Mouse (Mus musculus) layer of hippocampus, postnatal 10 days (tissue): ENCODE measurements at regions not wholly inside any gene's neighbourhood (a gene's known extent, or its start where the extent isn't known, plus 50 kb on each side); places are given as distances from the start of the nearest gene placed in this dataset.
A peak's percentile ranks its signal among the peaks of the same experiment; 100 is the strongest.
"Not testable (repeated sequence)": the region's sequence is repeated elsewhere in the genome, so short reads cannot be mapped to it uniquely, and the experiment has no call there.

Source experiments
- DNase-seq, 2 experiments: peaks; one replicate each; pipeline ENCODE4 v3.0.0; 2021; ENCODE audit warnings: low spot score in 2 of 2

DNA sequence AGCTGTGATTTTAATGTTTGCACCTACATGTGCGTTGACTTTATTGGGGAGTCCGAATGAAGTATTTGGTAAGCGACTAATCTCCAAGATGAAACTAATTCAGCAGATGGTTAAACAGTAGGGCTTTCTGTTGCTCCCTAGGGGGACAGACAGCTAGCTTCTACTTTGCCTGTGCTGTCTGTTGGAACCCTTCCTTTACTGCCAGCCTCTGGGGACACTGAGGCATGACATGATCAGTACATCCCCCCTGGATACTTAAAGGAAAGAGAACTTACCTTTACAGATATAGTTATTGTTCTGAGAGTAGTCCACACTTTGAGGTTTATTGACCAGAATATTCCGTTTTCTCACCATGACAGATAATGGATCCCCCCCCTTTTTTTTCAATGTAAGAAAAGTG, 289.8 kb upstream of the Ift57 start:
- no peak for DNase-seq

DNA sequence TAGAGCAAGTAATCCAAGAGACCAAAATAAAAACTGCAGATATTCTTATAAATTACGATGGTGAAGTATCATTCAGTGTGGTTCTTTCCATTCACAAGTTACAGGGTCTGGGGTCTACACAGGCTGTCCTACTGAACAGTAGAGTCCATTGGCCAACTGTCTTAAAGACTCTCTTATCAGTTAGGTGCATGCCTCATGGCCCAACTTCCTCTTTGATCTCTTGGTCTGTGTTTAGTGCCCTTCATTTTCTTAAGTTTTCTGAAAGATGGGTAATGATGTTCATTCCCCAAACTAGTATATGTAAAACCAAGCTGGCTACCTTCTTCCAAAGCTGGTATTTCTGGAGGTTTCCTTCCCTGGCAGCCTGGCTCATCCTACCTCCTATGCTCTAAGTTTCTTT, 268.7 kb upstream of the Ift57 start:
- no peak for DNase-seq

DNA sequence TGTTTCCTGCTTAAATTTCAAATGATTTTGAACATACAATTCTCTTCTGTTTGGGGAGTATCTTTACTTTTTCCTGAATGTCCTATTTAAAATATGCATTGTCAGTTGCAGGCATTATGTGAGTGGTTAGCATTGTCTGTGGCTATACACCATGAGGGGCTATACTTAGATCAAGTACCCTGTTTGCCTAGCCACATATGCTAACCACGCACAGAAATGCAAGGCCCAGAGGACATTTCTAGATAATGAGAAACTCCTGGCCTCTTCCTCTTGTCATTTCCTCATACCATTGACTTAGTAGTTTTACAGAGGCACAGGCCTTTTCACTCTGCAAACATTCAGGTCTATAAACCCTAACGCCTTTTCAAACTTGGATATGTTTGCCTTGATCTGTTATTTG, 267.1 kb upstream of the Ift57 start:
- no peak for DNase-seq

DNA sequence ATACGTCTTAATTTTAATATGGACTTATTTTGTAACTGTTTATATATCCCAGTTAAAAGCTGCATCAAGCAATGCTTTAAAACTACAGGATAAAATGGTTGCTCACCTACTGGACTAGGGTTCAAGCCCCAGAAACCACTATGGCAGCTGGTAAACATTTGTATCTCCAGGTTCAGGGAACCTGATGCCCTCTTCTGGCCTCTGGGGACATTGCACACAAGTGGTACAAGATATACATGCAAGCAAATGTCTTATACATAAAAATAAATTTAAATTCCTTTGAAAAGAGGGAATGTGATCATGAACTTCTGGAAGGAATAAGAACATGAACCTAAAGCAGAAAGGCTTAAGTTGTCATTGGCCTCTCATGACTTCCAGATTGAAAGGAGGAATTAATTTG, 257.8 kb upstream of the Ift57 start:
- DNase-seq = peak in 1 of 2 experiments; percentile 13

DNA sequence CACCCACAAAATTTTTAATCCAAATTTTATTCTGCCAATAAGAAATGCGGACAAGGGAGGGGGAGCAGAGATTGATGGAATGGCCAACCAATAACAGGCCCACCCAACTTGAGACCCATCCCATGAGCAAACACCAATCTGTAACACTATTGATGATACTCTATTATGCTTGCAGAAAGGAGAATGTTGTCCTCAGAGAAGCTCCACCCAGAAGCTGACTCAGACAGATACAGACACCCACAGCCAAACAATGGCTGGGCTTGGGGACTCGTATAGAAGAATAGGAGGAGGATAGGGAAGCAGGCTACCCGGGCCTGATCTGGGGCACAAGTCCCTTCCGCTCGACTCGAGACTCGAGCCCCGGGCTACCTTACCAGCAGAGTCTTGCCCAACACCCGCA, 251.7 kb upstream of the Ift57 start:
- DNase-seq = not testable (repeated sequence)

DNA sequence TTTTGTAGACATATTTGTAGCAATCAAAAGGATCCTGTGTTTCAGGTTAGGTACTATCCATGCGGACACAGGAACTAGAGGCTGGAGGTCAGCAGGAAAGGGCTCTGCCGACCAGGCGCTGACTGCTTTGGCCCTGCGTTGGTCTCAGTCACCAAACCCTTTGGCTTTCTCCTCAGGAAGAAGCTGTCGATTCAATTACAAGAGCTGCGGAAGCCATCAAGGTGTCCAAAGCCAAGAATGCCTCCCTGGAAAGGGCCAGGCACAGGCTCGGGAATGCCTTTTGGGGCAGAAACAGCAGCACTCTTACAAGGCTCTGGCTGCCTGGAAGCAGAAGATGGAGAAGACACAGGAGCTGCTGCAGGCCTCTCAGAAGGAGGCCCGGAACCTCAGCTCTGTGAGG, 205.2 kb upstream of the Ift57 start:
- DNase-seq = no peak

DNA sequence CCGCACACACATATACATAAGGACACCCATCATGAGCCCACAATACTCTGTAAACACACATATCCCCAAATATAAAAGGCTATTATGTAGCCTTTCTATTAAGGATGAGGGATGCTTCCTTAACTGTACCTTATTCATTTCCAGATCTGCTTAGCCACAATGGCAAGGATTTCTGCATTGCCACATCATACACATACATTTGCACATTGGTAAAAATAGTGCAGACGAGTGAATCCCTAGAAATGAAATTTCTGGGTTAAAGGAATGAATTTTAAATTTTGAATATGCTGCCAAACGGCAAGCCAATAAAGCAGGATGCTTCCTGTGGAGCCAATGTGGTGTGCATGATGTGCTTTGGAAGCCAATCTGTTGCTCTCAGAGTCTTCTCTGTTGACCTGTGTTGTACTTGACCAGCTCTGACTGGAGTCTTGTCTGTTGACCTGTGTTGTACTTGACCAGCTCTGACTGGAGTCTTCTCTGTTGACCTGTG, 201.5 kb upstream of the Ift57 start:
- no peak for DNase-seq

DNA sequence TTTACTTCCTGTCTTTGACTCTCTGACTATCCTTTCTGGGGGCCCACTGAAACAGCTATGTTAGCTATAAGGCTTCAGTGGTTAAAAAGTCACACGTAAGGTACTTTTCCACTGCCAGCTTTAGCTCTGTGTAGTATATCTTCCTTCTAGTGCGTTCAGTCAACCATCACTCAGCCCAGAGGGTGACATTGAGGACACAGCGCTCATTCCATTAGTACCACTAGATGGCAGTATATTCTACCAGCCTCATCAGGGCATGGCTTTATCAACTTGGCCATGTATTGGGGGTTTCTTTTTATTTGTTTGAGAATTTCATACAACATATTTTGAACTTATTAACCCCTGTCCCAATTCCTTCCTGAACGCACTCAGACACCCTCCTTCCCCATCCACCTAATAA, 198.2 kb upstream of the Ift57 start:
- DNase-seq = peak; percentile 26 to 33

DNA sequence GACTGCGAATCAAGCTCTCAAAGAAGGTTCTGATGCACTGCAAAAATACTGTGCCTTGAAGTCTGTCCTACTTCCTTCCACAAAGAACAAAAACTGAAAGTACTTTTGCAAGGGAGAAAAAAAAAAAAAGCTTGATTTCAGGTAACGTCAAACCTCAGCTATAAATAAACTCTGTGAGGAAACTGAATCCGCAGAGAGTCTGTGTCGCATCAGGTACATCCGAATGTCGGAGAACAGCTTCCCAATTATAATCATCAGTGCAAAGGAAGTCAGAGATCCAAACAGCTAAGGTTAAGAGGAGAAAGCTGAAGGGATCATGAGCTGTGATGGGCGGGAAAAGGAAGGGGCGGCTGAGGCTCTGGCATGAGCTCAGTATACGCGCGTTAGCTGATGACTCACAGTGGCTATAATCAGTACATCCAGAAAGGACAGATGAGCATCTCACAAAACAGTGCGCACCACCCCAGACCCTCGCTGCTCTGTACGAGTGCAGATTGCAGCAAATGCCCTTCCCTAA, 195.1 kb upstream of the Ift57 start:
- DNase-seq = no peak

DNA sequence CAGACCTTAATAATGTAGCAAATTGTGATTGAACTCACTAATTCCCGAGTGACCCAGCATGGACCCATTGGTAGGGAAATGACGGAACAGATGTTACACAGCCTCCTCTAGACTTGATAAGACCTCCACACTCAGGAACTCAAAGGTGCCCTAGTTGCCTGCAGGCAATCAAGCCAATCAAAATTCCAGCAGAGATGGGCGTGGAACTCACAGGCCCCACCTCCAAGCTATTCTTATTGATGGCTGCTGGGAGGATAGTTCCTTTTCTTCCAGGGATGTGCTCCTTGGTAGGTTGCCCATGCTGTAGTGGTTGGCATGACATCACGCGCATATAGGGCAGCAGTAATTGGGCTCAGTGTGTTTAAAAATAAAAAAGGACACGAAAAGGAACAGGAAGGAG, 194.4 kb upstream of the Ift57 start:
- DNase-seq = no peak

DNA sequence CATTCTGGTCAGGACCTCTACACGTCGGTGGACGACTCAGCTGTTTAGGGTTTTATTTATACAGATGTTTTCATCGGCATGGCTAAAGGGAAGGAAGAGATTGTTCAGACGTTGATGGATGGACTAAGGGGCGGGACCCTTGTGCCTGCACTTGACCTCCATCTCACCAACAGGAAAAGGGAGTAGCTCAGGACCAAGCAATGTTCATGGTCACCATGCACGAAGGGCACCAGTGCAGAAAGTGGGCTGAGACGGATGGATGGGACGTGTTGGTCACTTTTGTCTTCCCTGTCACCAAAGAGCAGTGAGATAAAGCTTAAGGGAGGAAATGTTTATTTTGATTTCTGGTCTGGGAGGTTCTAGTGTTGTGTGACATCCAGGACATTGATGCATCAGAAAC, 193.8 kb upstream of the Ift57 start:
- DNase-seq = no peak

DNA sequence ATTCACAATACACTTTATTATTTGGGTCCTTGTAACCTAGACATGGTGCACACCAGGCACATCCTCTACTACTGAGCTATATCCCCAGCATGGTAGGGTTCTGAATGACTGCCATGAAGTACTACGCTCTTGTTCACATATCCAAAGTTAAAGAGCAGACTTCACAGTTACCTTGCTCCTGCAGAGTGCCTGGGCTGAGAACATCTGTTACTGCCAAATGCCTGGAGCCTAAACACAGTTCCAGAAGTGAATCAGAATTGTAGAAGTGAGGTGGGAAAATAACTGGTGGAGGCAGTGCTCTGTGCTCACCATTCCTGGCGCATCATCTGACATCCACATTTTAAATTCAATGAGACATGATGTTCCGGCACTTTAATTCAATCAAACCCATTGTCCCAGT, 180.2 kb upstream of the Ift57 start:
- DNase-seq = no peak

DNA sequence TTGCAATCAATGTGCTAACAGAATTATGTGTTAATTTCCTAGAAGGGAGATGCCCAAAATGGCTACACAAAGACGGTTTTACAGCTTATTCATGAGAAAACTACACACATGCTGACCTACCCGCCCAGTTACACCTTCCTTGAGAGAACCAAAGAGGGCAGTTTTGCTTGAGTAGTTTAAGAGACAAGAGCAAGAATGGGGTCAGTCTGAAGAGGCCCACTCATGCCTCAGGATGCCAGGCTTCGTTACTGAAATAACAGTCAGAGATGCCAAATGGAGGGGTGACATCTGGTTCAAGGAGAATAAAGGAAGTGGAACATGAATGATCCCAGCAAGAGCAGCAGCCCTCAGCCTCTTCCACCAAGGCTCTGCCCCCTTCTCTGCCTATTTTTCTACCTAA, 178.6 kb upstream of the Ift57 start:
- no peak for DNase-seq

DNA sequence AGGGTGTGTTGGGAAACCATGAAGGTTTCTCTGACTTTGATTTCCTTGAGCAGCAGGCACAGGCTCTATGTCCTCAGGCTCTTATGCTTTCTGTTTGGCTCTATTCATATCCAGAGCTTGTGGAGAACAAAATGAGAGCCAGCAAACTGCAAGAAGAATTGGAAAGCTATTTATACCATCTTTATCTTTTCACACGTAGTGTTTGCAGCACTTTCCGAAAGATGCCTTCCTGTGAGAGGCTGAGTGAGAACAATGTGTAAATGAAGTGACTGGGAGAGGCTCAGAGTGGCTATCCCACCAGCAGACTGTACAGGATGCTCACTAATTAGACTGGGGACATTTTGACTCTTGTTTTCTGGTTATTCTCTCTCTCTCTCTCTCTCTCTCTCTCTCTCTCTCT, 177.3 kb upstream of the Ift57 start:
- no peak for DNase-seq

DNA sequence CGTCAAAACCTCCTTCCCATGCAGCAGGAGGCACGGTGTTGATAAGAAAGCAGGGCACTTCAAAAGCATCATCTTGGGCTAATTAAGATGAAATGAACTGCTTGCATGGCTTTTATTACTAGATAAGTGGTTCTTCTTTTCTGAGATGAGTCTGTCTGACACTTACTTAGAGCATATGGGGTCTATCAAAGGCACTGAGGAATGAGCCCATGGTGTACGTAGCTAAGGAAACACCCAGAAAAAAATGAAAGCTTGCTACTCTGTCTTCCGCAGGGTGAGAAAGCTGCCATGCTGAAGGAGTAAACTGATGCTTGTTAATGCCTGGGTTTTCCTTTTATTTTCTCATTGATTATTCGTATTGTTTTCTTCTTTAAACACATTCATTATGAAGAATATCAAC, 176.5 kb upstream of the Ift57 start:
- DNase-seq = no peak

DNA sequence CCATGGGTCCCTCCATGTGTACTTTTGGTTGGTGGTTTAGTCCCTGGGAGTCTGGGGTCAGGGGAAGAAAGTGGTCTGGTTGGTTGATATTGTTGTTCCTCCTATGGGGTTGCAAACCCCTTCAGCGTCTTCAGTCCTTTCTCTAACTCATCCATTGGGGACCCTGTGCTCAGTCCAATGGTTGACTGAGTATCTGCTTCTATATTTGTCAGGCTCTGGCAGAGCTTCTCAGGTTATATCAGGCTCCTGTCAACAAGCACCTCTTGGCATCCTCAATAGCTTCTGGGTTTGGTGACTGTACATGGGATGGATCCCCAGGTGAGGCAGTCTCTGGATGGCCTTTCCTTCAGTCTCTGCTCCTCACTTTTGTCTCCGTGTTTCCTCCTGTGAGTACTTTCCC, 170.4 kb upstream of the Ift57 start:
- DNase-seq = not testable (repeated sequence)

DNA sequence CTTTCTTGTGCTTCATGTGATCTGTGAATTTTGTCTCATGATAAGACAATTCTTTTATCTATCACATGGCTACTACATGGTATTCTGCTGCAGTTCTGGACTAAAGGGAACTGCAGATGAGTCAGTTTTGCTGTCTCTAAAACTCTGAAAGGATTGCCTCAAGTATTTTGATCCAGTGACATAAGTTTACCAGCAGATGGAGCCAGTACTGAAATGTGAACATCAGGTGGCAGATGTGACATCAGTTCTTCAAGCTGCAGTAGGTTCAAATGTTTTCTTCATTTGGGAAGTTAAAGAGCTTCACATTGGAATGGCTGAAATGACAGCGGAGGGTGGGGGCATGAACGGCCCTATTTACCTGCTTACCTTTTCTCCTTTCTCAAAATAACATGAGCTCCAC, 170.0 kb upstream of the Ift57 start:
- DNase-seq = no peak

DNA sequence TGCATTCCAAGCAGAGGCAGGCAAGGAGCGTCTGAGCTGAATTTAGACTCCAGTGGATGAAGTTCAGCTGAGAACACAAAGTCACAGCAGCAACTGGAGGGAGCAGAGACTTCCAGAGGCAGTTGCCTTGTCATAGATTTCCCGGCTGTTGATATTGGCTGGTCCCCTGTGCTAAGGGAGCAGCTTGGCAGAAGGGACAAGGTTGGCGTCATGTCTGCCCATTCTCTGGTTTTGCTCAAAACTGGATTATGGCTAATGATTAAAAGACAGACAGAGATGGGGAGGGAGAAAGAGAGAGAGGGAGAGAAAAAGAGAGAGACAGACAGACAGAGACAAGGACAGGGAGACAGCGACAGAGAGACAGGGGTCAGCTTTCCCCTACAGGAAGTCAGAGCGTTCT, 169.0 kb upstream of the Ift57 start:
- no peak for DNase-seq

DNA sequence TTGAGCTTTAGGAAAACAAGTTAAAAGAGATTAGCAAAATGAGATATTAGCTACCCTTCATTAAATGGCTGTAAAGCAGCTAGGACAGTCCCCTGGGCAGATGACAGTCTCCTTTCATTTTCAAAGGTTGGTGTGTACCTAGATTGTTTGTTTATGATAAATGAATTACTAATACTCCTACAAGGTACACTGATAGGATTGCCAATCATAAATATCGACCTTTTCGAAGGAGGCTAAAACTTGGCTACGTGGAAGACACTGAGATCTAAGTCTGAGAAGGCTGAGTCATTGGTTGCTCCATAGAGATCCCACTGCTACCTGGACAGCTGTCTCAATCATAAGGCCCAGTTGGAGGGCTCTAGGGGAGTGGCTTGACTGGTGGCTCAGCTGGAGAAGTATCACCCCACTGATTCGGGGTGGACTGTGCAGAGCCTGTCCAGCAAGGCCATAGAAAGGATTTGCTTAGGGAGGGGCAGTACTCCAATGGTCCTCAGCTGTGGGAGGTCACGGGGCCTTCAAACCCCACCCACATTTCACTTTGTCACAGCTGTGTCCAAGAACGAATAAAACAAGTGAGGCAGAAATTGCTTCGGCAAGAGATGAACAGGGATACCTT, 166.9 kb upstream of the Ift57 start:
- DNase-seq = no peak

DNA sequence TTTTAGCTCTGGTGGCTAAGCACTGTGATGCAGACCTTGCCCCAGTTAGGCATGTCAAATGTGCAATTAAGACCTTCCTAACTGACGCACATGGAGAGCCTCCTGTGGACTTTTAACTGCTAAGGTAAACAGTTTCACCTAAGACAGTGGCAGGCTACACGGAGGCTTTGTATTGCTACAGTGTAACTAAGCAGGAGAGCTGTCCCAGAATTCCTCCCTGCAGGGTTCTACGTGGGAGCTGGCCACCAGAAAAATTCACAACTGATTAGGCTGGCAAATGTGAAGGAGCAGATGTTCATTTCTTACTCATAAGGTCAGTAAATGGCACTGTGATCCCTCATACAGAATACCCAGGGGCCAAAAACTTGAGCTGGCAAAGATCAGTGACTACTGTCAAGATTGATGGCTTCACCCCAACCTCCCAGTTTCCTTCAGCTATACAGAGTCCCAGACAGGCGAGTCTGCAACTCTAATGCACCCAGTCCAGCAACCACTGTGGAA, 165.5 kb upstream of the Ift57 start:
- DNase-seq = no peak

DNA sequence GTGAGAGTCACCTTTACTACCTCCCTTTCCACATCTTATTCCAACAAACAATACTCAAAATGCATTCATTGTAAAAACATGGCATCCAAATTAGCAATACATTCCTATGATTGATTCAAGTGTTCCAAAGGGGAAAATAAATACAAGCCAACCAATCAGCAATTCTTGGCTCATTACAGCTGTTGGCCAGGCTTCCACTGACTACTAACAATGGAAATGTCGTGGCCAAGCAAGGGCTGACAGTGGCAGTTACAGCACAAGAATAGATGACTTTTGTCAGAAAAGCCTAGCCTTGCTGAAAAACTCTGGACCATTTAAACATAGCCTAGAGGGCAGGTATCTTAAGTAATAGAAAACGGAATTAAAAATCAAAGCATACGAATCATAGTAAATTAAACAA, 148.8 kb upstream of the Ift57 start:
- no peak for DNase-seq

DNA sequence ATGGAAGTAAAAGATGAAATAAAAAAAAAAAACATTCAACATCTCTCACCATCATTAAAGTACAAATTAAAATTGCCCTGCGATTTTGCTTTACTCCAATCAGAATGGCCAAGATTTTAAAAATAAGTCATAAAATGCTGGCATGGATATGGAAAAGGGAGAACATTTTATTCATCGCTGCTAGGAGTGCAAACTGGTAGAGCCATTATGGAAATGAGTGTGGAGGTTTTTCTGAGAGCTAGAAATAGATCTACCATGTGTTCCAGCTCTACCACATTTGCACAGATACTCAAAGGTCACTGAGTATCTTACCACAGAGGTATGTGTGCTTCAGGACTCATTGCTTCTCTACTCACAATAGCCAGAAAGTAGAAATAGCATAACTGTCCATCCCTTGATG, 129.0 kb upstream of the Ift57 start:
- DNase-seq = no peak

DNA sequence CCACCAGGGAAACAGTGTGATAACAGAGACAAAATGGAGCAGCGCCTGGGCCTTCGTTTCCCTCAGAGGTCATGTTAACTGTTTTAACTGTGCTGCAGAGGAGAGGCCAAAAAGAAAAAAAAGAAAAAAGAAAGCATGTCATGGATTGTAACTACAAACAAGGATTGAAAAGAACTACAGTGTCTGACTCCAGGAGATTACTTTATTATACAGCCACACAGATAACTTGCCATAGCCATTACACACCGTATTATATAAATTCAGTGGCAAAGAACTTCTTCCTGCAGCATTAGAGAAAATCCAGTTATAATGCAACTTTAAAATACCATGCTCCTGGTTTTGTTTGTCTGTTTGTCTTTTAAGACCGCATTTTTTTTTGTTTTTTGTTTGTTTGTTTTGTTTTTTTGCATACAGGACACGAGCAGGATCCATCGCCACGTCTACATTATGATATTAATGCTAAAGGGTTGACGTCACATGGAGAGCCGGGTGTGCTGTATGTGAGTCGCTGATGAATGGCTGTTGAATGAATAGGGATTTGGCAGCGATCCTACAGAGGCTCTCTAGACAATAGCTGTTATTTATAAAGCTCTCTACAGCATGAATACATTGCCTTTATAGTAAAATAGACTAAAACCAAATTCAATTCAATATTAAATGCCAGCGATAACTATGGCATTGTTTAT, 126.4 kb upstream of the Ift57 start:
- DNase-seq = no peak
